Mouse (Mus musculus) left cerebral cortex, postnatal 4 days (tissue): Measurements from ENCODE around the gene Arhgap8. TPM values are rescaled to one million over a fixed set of nuclear protein-coding genes. Genes with fewer than 3 reads are reported as not detected.
"Not testable (repeated sequence)": the region's sequence is repeated elsewhere in the genome, so short reads cannot be mapped to it uniquely, and the experiment has no call there.

Experiments
- DNase-seq: peaks from one replicate; pipeline ENCODE4 v3.0.0-alpha.2; 2022
- intact Hi-C: fragments of 180-260 bp; cut with DNase I; formaldehyde crosslinking; loops from one replicate; pipeline ENCODE4 v1.15.1; 2025
- total RNA-seq, 2 experiments: library from RNA; stranded (reverse); gene quantifications; 2 replicates each; pipeline ENCODE4 v1.2.3; 2021

Arhgap8 gene
- total RNA-seq, 2 experiments from 2014 or later, result 0.26 to 0.56 TPM

GRCm38 (mm10) chr15:84697611-84698011, 22.2 kb upstream of the Arhgap8 start:
- intact Hi-C loops, result no loop called here
- peak; percentile 77 for DNase-seq

DNA sequence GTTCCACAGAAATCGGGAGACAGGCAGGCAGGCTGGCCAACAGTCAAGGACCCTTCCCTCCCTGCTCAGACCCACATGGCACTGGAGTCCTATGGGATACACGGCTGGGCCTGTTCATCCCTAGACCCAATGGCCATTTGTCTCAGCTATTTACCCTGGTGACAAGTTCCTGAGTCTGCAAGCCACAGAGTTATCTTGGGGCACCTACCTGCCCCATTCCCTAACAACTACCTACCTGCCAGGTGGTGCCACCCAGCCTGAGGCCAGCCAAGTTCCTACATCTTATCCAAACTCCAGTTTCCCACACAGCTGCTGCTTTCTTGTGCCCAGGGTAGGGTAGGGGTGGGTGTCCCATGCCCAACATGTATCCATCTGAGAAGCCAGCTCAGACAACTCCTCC, 21.7 kb upstream of the Arhgap8 start:
- DNase-seq, result no peak
- intact Hi-C loops, result no loop called here

DNA sequence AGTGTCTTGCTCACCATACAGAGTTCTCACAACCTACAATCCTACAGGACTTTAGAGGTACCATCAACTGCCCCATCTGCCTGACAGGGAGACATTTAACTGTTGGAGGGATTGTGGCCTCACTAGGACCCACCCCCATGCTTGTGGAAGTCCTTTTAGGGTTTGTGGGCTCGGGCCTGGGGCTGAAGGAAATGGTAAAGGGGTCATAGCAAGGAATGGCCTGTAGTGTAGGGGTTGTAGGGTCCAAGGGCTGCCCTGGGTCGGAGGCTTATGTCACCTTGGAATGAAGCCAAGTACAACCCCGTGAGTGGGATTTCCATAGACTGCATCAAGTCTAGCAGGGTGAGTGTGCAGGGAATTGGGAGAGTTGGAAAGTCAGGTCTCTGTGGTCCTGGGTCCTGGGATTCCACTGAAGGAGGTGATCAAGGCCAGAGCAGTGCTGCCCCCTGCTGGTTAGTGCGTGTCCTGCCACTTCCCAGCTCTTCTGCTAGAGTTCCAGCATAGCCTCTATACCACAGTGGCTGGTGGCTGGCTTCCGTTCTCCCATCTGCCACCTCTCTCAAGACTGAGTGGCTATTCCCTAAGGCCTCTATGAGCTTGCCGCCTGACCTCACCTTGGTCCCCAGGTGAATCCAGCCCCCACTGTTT, 19.6 kb upstream of the Arhgap8 start:
- intact Hi-C loops, result no loop called here

DNA sequence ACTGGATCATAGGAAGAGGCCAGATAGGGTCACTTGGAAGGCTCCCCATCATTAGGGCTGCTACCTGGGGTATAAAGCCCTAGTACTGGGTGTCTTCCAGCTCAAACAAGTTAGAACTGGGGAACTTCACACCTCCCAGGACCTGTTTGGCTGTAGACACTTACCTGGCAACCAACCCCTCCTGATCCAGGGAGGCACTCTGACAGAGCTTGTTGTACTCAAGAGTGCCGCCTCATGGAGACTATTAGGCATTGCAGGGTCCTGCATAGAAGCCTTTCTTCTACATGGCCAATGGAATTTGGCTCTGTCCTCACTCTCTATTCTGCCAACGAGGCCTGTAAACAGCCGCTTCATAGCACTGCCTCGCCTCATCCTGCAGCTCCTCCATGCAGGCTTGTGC, 17.9 kb upstream of the Arhgap8 start:
- peak; percentile 39 for DNase-seq
- intact Hi-C loops, result no loop called here

More for the DNA sequence above, 19.6 kb upstream of the Arhgap8 start:
- DNase-seq, result peak; percentile 72

DNA sequence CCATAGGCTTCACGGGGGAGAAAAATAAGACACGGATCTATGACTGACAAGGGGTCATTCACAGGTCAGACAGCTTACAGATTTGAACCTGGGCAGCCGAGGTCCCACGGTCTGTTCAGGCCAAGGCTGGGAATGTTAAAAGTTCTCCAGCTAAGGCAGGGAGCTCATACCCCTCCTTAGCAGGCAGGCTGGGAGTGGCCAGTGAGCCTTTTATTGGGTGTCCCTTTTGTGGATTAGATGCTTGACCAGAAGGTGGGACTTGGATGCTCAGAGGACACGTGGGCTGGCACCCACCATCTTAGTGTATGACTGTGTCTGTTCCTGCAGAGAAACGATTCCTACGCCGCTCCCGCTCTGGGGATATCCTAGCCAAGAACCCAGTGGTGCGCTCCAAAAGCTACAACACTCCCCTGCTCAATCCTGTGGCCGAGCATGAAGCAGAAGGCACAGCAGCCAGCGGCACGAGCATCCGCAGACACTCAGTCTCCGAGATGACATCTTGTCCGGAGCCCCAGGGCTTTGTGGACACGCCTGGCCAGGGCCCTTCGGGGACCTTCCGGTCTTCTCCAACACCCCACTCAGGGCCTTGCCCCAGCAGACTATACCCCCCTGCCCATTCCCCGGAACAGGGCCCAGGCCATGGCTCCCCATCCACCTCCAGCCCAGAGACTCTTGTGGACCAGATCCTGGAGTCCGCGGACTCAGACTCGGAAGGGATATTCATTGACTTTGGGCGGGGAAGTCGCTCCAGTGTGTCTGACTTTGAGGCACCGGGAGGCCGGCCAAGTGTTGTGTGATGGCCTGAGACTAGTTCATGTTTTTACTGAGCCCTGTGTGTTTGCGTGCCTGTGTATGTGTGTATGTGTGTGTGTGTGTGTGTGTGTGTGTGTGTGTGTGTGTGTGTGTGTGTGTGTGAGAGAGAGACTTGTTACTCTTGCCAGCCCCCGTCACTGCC, 17.2 kb upstream of the Arhgap8 start:
- intact Hi-C loops, result no loop called here
- no peak for DNase-seq

DNA sequence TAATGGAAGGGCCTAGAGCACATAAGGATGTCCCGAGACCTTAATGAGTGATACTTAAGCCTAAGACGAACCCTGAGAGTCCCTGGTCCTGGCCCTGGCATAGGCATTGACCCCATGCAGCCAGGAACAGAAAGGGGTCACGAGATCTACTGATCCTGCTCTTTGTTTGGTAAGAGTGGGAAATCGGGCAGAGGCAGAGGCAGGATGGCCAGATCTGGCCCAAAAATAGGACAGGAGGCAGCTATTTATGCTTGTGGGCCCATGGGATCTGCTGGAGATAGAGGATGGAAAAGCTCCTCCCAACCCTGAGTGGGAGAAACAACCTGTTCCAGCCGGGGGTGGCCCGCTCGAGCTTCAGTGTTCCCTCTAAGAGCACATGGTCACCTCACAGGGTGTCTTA, 15.9 kb upstream of the Arhgap8 start:
- DNase-seq, result no peak
- intact Hi-C loops, result no loop called here

DNA sequence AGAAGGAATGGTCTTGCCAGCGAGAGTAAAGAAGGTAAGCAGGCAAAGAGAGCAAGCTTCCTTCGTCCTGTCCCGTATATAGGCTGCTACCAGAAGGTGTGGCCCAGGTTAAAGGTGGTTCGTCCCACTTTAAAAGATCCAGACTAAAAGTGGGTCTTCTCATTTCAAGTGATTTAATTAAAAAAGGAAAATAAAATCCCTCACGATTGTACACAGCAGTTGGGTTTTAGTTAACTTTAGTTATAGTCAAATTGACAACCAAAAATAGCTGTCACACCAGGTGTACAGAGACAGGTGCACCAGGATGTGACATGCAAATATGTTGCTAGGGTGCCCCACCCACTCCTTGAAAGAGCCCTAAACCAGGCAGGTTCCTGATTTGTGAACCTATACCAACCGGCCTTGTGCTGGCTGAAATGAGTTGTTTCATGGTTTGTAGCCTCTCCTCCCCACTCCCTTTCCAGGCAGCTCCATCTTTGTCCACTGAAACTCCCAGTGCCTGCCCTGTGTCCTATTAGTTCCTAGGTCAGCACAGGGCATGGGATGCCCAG, 14.4 kb upstream of the Arhgap8 start:
- intact Hi-C loops, result no loop called here
- DNase-seq, result no peak

DNA sequence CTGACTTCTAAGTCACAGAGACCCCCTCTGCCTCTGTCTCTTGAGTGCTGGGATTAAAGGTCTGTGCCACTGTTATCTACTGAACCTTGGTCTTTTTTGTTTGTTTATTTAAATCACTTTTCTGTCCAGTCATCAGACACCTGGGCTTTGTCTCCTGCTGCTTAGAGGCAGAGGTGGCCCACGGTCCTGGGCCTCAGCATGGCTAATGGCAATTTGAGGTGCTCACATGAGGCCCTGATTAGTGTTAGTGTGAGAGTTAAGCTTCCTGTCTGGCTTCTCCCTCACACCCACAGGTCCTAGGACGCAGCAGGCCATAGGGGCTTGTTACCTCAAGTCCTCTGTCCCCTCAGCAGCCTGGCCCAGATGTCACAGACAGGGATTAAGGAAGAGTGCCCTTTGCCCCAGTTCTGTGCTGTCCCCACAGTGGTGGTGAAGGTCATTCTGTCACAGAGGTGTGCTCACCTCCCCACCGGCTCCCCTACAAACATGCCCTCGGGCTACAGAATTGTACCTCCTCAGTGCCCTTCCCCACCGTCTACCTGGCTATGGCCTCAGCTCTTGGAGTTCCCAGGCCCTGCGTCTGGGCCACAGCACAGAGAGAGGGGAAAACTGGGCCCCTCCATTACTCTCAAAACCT, 12.8 kb upstream of the Arhgap8 start:
- intact Hi-C loops, result no loop called here
- DNase-seq, result no peak

DNA sequence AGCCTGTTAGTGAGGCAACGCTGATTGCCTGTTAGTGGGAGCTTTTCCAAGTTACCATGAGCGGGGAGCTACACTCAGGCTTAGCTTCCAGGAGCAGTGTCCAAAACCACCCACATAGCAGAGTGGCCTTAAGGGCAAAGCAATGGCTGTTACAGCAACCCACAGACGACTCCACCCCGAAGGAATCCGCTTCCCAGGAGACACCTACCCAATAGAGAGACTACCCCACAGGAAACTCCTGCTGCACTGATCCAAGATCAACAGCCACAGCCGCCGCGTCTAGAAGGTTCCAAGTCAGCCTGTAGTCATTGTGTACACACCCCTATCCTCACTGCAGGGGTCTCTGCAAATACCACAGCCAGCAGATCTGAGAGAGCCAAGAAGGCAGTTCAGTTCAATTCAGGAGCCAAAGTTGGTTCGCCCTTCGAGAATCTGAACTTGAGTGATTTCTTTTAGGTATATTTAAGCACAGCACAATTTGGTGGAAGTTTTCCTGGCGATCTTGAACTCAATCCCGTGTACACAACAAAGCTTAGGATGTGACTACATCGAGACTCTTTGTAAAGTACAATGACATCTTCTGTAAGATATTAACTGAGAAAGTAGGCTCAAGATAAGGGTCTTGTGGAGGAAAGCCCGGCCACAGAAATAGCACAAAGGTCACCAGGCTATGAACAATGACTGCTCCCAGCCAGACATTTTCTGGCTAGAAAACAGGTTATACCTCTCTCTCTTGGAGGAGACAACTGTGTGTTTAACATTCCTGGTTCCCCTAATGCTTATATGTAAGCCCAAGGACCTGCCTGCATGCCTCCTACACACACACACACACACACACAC, 7.1 kb upstream of the Arhgap8 start:
- no peak for DNase-seq
- intact Hi-C loops, result no loop called here

DNA sequence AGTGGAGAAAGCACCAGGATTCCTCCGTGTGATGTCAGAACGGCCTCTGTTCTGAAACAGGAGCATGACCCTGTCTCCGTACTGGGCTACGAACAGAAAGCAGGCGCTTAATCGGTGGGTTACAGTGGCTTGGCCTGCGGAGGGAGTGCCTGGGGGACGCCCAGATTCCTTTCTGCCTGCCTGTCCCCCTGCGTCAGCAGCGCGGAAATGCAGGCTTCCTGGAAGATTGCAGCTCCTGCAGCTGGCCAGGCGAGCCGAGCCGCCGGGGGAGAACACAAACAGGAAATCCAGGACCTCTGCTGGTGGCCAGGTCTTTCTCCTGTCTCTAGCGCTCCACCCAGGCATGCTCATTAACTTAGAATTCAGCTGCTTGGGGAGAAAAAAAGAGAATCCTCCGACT, 5.1 kb upstream of the Arhgap8 start:
- intact Hi-C loops, result no loop called here
- DNase-seq, result peak; percentile 70

DNA sequence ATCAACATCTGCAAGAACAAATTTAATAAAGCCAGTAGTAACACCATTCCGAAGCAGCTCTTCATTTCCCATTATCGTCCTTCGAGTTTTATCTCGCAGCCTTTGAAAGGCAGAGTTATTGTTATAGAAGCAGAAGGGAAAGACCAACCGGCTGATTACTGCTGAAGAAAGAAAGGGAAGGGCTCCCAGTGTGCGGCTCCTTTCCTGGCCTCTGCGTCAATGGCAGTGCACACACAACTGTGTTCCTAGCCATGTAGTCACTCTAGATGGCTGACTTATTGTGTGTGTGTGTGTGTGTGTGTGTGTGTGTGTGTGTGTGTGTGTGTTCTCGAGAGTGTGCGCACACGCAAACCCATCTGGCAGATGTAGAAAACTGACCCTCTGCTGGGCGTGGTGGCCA, 4.7 kb upstream of the Arhgap8 start:
- no peak for DNase-seq
- intact Hi-C loops, result no loop called here

DNA sequence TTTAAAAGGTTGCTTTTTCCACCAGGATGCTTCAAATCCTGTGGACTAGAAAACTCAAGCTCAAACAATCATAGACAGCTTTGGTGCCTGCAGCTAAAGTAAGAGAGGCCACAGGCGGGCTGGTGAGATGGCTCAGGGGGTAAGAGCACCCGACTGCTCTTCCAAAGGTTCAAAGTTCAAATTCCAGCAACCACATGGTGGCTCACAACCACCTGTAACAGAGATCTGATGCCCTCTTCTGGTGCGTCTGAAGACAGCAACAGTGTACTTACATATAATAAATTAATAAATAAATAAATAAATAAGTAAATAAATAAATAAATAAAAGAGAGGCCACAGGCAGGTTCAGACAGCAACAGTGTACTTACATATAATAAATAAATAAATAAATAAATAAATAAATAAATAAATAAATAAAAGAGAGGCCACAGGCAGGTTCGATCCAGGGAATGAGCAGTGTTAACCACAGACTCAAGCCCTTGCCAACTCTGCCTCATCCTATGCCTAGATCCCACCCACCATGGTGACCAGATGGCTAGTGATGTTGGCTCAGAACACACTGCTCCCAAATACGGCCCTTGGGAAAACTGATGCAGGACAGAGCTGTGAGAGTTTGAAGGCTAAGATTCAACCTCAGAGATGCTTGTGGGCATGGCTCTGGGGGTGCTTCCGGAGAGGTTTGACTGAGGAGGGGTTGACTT, 2.1 kb upstream of the Arhgap8 start:
- DNase-seq, result peak; percentile 46
- intact Hi-C loops, result not testable (repeated sequence)

DNA sequence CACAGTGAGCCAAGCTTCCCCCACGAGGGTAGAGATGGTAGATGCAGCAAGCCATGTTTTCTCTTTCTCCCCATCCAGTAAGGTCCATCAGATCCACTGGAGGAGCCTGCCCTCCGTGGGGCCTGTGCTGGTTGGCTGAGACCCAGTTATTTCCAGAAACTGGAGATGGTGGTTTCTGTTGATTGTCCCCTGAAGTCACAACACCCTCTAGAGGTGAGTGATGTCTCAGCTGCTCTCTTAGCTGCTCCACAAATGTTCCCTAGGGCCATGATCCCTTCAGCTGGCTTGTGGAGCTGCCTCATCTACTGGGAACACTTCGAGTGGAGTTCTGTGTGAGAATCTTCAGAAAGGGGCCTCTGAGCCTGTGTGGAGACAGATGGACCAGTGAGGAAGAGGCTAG, 1.1 kb upstream of the Arhgap8 start:
- intact Hi-C loops, result no loop called here
- no peak for DNase-seq

DNA sequence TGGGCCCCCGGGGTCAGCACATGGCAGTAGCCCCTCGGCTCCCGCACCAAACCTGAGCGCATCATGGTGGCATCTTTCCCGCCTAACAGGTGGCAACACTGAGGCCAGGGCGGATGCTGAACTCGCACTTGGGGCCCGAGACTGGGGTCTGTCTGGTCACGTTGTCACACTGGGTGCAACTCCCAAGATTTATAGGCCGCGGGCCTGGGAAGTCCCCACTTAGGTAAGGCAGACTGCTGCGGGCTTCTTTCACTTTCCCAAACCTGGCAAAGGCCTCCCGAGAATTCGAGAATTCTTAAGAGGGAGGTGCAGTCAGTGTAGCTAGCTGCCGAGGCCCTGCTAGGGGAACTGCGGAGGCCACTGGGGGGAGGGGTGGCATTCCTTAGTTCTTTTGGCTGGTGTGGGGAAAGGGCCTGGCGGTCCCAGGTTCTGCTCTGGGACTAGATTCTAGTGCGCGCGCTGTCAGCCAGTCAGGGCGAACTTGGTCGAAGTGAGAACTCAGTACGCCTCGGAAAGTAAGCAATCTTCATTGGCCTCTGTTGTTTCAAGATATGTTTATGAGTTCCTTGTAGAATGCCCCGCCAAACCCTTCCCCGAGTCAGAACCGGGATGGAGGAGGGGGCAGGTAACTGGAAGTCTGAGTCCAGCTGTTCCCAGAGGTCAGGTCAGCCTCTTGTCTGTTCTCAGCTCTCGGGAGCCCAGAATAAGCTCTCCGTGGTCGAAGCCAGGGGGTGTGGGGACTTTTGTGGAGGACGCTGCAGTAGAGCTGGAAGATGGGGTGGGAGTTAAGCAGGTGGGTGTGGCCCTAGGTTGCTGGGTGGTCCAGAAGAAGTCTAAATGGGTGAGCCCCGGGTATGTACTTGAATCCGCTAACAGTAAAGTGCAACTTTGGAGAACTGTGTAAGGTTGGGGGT, 696 bp downstream of the Arhgap8 start:
- intact Hi-C loops, result no loop called here

DNA sequence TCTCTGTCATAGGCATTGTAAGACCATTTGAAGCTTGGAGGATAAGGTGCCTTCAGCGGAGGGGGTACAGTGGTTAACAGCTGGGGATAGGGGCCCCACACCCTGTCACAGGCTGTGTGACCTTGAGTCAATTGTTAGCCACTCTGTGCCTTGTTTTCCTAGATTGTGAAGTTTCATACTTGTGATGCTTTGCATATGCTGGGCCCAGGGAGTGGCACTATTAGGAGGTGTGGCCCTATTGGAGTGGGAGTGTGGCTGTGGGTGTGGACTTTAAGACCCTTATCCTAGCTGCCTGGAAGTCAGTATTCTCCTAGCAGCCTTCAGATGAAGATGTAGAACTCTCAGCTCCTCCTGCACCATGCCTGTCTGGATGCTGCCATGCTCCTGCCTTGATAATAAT, 3.8 kb downstream of the Arhgap8 start:
- intact Hi-C loops, DNase-seq: not testable (repeated sequence)

More for the DNA sequence above, 696 bp downstream of the Arhgap8 start:
- DNase-seq, result no peak

- intact Hi-C loops, result no loop called here
- no peak for DNase-seq
These were observed 4.3 kb downstream of the Arhgap8 start for GRCm38 (mm10) chr15:84724199-84724598.

GRCm38 (mm10) chr15:84729685-84730084, 9.8 kb downstream of the Arhgap8 start:
- DNase-seq, result peak; percentile 96
- intact Hi-C loops, result no loop called here

DNA sequence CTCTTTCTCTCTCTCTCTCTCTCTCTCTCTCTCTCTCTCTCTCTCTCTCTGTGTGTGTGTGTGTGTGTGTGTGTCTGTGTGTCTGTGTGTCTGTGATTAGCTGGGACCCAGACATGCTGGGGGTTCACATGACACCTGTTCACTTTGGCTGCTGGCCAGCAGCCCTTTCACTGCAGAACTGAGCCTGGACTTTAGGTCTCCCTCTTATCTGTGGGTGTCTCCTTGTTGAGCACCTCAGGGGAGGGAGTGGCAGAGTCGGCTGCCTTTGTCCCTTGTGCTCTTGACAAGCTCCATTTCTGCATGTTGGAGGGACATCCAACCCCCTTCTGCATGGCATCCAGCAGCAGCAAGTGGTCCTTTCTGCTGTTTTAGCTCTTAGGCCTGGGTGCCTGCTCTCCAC, 11.0 kb downstream of the Arhgap8 start:
- no peak for DNase-seq
- intact Hi-C loops, result no loop called here
